In genomic region chr6:4201176-4201575, GRCm38 (mm10) we compare ENCODE assay signal across 17 mouse cellular contexts.
DNase-seq lines count a peak whose midpoint lies in the region; ATAC-seq and TF ChIP-seq lines count a peak whose summit lies in the region.
"Had no signal": no experiment of that assay in that cellular context is flagged by ENCODE, and none has a peak within 500 bp of the region (broad histone marks: within the 10 kb centered on the region; RNA-seq: fewer than 3 reads in every experiment).

No protein-coding gene starts in this region.

- no peak overlapping the region for H3K4me3 ChIP-seq in forebrain, embryonic 15.5 days
- no peak overlapping the region for H3K4me3 ChIP-seq in forebrain, embryonic 12.5 days (replicated peaks)
- H3K4me3 ChIP-seq in limb, embryonic 13.5 days = no peak overlapping the region
- no peak overlapping the region for H3K4me3 ChIP-seq in limb, embryonic 10.5 days
- H3K4me3 ChIP-seq in midbrain, embryonic 16.5 days (ENCODE audit: low read depth, low read length) = no peak overlapping the region
- H3K4me3 ChIP-seq in kidney, embryonic 14.5 days (ENCODE audit: low read length) = no peak overlapping the region
- H3K4me3 ChIP-seq: forebrain, embryonic 13.5 days; hindbrain, embryonic 15.5 days had no signal

- DNase-seq in limb, embryonic 10.5 days (ENCODE audit: low spot score) = no peak
- peak; percentile 38 for DNase-seq in brain, embryonic 14.5 days (ENCODE audit: low read depth)
- DNase-seq: adrenal gland, postnatal 10 days; cerebellum, adult 11-12 months; cerebellum, adult 9-10 months; cerebellum, postnatal 36 days; gastrocnemius, postnatal 36 days; heart, adult 11 months; heart, postnatal 36 days had no signal

- TF ChIP-seq CTCF in brain, embryonic 14.5 days (IDR thresholded peaks at IDR 0.05; ENCODE audit: borderline replicate concordance, extremely low read depth, insufficient read depth, insufficient read length) = no peak

- no peak overlapping the region for H3K4me2 ChIP-seq in forebrain, embryonic 15.5 days (replicated peaks)
- H3K4me2 ChIP-seq in forebrain, embryonic 12.5 days = no peak overlapping the region
- H3K4me2 ChIP-seq in limb, embryonic 13.5 days (replicated peaks) = 0 out of 2 replicates have a peak overlapping the region, but pooled peaks have one; percentile 19
- H3K4me2 ChIP-seq in midbrain, embryonic 16.5 days (ENCODE audit: low read length) = no peak overlapping the region
- H3K4me2 ChIP-seq in kidney, embryonic 14.5 days (replicated peaks; ENCODE audit: low read depth, low read length) = no peak overlapping the region
- H3K4me2 ChIP-seq: forebrain, embryonic 13.5 days; heart, embryonic 13.5 days had no signal

- no peaks in the 10 kb centered on the region for H3K9me3 ChIP-seq in forebrain, embryonic 15.5 days
- no peaks in the 10 kb centered on the region for H3K9me3 ChIP-seq in forebrain, embryonic 12.5 days
- no peaks in the 10 kb centered on the region for H3K9me3 ChIP-seq in limb, embryonic 13.5 days
- no peaks in the 10 kb centered on the region for H3K9me3 ChIP-seq in limb, embryonic 10.5 days (replicated peaks)
- H3K9me3 ChIP-seq in midbrain, embryonic 16.5 days (replicated peaks; ENCODE audit: control insufficient read depth, low read length, poor library complexity, severe bottlenecking) = no peaks in the 10 kb centered on the region
- H3K9me3 ChIP-seq in kidney, embryonic 14.5 days (ENCODE audit: control insufficient read depth, low read length) = no peaks in the 10 kb centered on the region
- H3K9me3 ChIP-seq: forebrain, embryonic 13.5 days; heart, embryonic 13.5 days; hindbrain, embryonic 15.5 days had no signal

- no peak overlapping the region for H3K27ac ChIP-seq in forebrain, embryonic 15.5 days (replicated peaks)
- H3K27ac ChIP-seq in forebrain, embryonic 12.5 days = no peak overlapping the region
- H3K27ac ChIP-seq in limb, embryonic 13.5 days = no peak overlapping the region
- no peak overlapping the region for H3K27ac ChIP-seq in limb, embryonic 10.5 days
- H3K27ac ChIP-seq in midbrain, embryonic 16.5 days (ENCODE audit: low read length) = no peak overlapping the region
- no peak overlapping the region for H3K27ac ChIP-seq in kidney, embryonic 14.5 days (ENCODE audit: low read depth, low read length)
- H3K27ac ChIP-seq: forebrain, embryonic 13.5 days; heart, embryonic 13.5 days; hindbrain, embryonic 15.5 days had no signal

- 0 out of 2 replicates have a peak, but pooled peaks have one; percentile 55 for ATAC-seq in forebrain, embryonic 15.5 days (replicated peaks)
- ATAC-seq in forebrain, embryonic 12.5 days (ENCODE audit: low FRiP score) = no peak
- no peak for ATAC-seq in limb, embryonic 13.5 days (ENCODE audit: low FRiP score, low read depth)
- ATAC-seq in midbrain, embryonic 16.5 days = peak; percentile 76
- no peak for ATAC-seq in kidney, embryonic 14.5 days (ENCODE audit: low FRiP score, low TSS enrichment)
- ATAC-seq: forebrain, embryonic 13.5 days had no signal

- TF ChIP-seq POLR2A in brain, embryonic 14.5 days (IDR thresholded peaks at IDR 0.05; ENCODE audit: borderline replicate concordance, extremely low read depth, insufficient read depth, insufficient read length, poor library complexity, severe bottlenecking) = no peak

- H3K4me1 ChIP-seq in forebrain, embryonic 15.5 days = 0 out of 2 replicates have a peak, but pooled peaks cover 3% of the 10 kb centered on the region
- H3K4me1 ChIP-seq in forebrain, embryonic 12.5 days = no peaks in the 10 kb centered on the region
- no peaks in the 10 kb centered on the region for H3K4me1 ChIP-seq in limb, embryonic 13.5 days
- no peaks in the 10 kb centered on the region for H3K4me1 ChIP-seq in limb, embryonic 10.5 days
- H3K4me1 ChIP-seq in midbrain, embryonic 16.5 days (ENCODE audit: control insufficient read depth, insufficient read depth, low read length) = peaks cover 2% of the 10 kb centered on the region; the same call in 1 of the 2 replicates
- no peaks in the 10 kb centered on the region for H3K4me1 ChIP-seq in kidney, embryonic 14.5 days (ENCODE audit: control insufficient read depth, insufficient read depth, low read length)
- H3K4me1 ChIP-seq: heart, embryonic 13.5 days; hindbrain, embryonic 15.5 days had no signal

- H3K27me3 ChIP-seq in forebrain, embryonic 15.5 days = no peaks in the 10 kb centered on the region
- H3K27me3 ChIP-seq in forebrain, embryonic 12.5 days = no peaks in the 10 kb centered on the region
- no peaks in the 10 kb centered on the region for H3K27me3 ChIP-seq in limb, embryonic 13.5 days
- H3K27me3 ChIP-seq in limb, embryonic 10.5 days (ENCODE audit: low read depth, poor library complexity, severe bottlenecking) = no peaks in the 10 kb centered on the region
- no peaks in the 10 kb centered on the region for H3K27me3 ChIP-seq in midbrain, embryonic 16.5 days (ENCODE audit: control insufficient read depth, insufficient read depth, low read depth, low read length)
- no peaks in the 10 kb centered on the region for H3K27me3 ChIP-seq in kidney, embryonic 14.5 days (ENCODE audit: control insufficient read depth, insufficient read depth, low read length)
- H3K27me3 ChIP-seq: forebrain, embryonic 13.5 days; heart, embryonic 13.5 days; hindbrain, embryonic 15.5 days had no signal

- WGBS in forebrain, embryonic 15.5 days = 50% methylated on average over 2 of the region's 2 CpGs
- 46% methylated on average over 2 of the region's 2 CpGs for WGBS in forebrain, embryonic 12.5 days
- 56% methylated on average over 2 of the region's 2 CpGs for WGBS in limb, embryonic 13.5 days
- WGBS in limb, embryonic 10.5 days = 68% methylated on average over 2 of the region's 2 CpGs
- 44% methylated on average over 2 of the region's 2 CpGs for WGBS in midbrain, embryonic 16.5 days
- WGBS in kidney, embryonic 14.5 days = 58% methylated on average over 2 of the region's 2 CpGs

- H3K9ac ChIP-seq in forebrain, embryonic 15.5 days (replicated peaks) = no peak overlapping the region
- no peak overlapping the region for H3K9ac ChIP-seq in forebrain, embryonic 12.5 days
- H3K9ac ChIP-seq in limb, embryonic 13.5 days = no peak overlapping the region
- no peak overlapping the region for H3K9ac ChIP-seq in midbrain, embryonic 16.5 days (ENCODE audit: low read depth, low read length)
- no peak overlapping the region for H3K9ac ChIP-seq in kidney, embryonic 14.5 days (ENCODE audit: low read depth, low read length)
- H3K9ac ChIP-seq: forebrain, embryonic 13.5 days; heart, embryonic 13.5 days; hindbrain, embryonic 15.5 days had no signal

- H3K36me3 ChIP-seq in forebrain, embryonic 15.5 days = no peaks in the 10 kb centered on the region
- no peaks in the 10 kb centered on the region for H3K36me3 ChIP-seq in forebrain, embryonic 12.5 days (replicated peaks)
- H3K36me3 ChIP-seq in limb, embryonic 13.5 days = no peaks in the 10 kb centered on the region
- H3K36me3 ChIP-seq in limb, embryonic 10.5 days = no peaks in the 10 kb centered on the region
- no peaks in the 10 kb centered on the region for H3K36me3 ChIP-seq in midbrain, embryonic 16.5 days (ENCODE audit: control insufficient read depth, insufficient read depth, low read length)
- H3K36me3 ChIP-seq in kidney, embryonic 14.5 days (ENCODE audit: control insufficient read depth, insufficient read depth, low read length) = no peaks in the 10 kb centered on the region
- H3K36me3 ChIP-seq: heart, embryonic 13.5 days; hindbrain, embryonic 15.5 days had no signal

Comparison
In these comparisons a context has a peak if more than half of its experiments do, and no peak if none do; other contexts are left out.
1. ATAC-seq: peak in forebrain, embryonic 15.5 days (single experiment) and midbrain, embryonic 16.5 days (single experiment); none in forebrain, embryonic 12.5 days (single experiment), limb, embryonic 13.5 days (single experiment) and kidney, embryonic 14.5 days (single experiment).